Mouse (Mus musculus) left cerebral cortex, adult 2 months (tissue): ENCODE data around the gene Rnf43. TPM values are rescaled to one million over a fixed set of nuclear protein-coding genes. Genes with fewer than 3 reads are reported as not detected.
A peak's percentile ranks its signal among the peaks of the same experiment; 100 is the strongest.

ENCODE experiments used
- DNase-seq, 2 experiments: peaks; one replicate each; pipeline ENCODE4 v3.0.0; 2021 to 2022; ENCODE audit warnings: low spot score in 2 of 2, mixed read lengths in 1 of 2; ENCODE audit errors: extremely low spot score in 1 of 2
- H3K27ac ChIP-seq: fragments of 200-600 bp; 2 replicates; pipeline ENCODE4 v1.8.1; 2022
- H3K4me3 ChIP-seq: fragments of 200-600 bp; 2 replicates; pipeline ENCODE4 v1.8.1; 2022
- CTCF ChIP-seq: fragments of 200-600 bp; IDR thresholded peaks from 2 replicates; pipeline ENCODE4 v1.8.1; 2022; ENCODE audit warnings: antibody characterized with exemption, mild to moderate bottlenecking, moderate library complexity
- intact Hi-C: fragments of 180-260 bp; cut with DNase I; formaldehyde crosslinking; loops from one replicate; pipeline ENCODE4 v1.15.1; 2025
- total RNA-seq, 2 experiments: library from RNA; stranded (reverse); gene quantifications; 2 replicates each; pipeline ENCODE4 v1.2.3; 2021

Gene Rnf43
- total RNA-seq, 2 experiments from 2014 or later, result 1.7 to 2.8 TPM

DNA sequence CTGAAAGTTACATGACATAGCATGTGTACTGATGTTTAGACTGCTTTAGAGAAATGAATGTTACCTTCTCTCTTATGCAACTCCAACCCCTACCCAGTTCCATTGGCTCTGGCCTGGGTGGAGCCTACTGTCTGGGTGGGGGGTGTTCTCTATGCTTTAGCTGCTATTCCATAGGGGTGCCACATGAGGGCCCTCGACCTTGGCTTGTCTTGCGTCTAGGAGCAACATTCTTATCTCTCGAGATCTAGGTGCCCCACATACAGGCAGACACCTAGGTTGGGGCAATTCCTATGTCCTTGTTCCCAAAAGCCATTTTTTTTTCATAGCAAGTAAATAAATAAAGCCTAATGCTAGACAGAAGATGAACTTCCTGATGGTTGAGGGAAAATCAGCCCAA lies 97.1 kb downstream of the Rnf43 start:
- H3K27ac ChIP-seq, result peak overlapping the region; percentile 92
- peak overlapping the region; percentile 75 for H3K4me3 ChIP-seq
- peak; percentile 51 to 57 for DNase-seq
- peak; percentile 58 for TF ChIP-seq CTCF
- intact Hi-C loops, result loop anchor here (5.0 kb wide), 2 partner anchors 142 to 162 kb away; partner anchors contain the start of gene Hsf5

GRCm38 (mm10) chr11:87760301-87761081 lies 98.0 kb downstream of the Rnf43 start, which contains the start of gene Tspoap1:
TSS of gene Tspoap1 (plus strand) at chr11:87760541.
- intact Hi-C loops, result loop anchor here (5.0 kb wide), 2 partner anchors 143 to 163 kb away; partner anchors contain the start of gene Hsf5
- Histone ChIP-seq H3K4me3 (peak within 1 kb of the TSS; percentile 75), H3K27ac (peak within 1 kb of the TSS; percentile 92)
- peak; percentile 71 for DNase-seq
- no peak for TF ChIP-seq CTCF

GRCm38 (mm10) chr11:87761181-87761721 lies 98.7 kb downstream of the Rnf43 start:
- TF ChIP-seq CTCF, result no peak
- no peak for DNase-seq
- Histone ChIP-seq H3K4me3 (peak overlapping the region; percentile 75), H3K27ac (peak overlapping the region; percentile 92)
- intact Hi-C loops, result loop anchor here (5.0 kb wide), 2 partner anchors 144 to 164 kb away; partner anchors contain the start of gene Hsf5

- Histone ChIP-seq H3K4me3 (peak overlapping the region; percentile 75), H3K27ac (peak overlapping the region; percentile 92)
- intact Hi-C loops, result loop anchor here (1.0 to 5.0 kb wide), 5 partner anchors 25 to 165 kb away; partner anchors contain the start of genes Hsf5, Olfr464, Rnf43 and Supt4a
- DNase-seq, result no peak
- no peak for TF ChIP-seq CTCF
These were observed 99.5 kb downstream of the Rnf43 start for GRCm38 (mm10) chr11:87761806-87762701.

- peak in 1 of 2 experiments; percentile 43 for DNase-seq
- no peak for TF ChIP-seq CTCF
- peak overlapping the region; percentile 75 for H3K4me3 ChIP-seq
- intact Hi-C loops, result loop anchor here (1.0 to 5.0 kb wide), 5 partner anchors 26 to 166 kb away; partner anchors contain the start of genes Hsf5, Olfr464, Rnf43 and Supt4a
- H3K27ac ChIP-seq, result peak overlapping the region; percentile 92
These were observed 100.3 kb downstream of the Rnf43 start for GRCm38 (mm10) chr11:87762702-87763385.

DNA sequence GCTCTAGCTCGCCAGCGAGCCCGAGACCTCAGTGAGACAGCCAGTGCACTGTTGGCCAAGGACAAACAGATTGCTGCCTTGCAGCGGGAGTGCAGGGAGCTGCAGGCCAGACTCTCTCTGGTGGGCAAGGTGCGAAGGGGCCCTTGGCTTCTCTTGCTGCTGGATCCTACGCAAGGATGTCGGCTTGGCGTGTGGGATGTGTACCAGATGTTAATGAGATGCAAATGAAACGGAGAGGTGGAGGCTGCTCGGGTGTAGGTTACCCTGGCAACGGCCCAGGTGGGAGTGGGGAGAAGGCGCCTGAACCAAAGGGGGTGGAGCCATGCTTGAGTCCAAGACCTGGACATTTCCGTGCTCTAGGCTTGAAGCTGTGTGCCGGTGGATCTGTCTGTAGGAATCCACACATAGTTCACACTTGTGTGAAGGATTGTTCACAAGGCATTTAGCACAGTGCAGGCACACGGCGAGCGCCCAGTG lies 101.0 kb downstream of the Rnf43 start:
- peak overlapping the region; percentile 92 for H3K27ac ChIP-seq
- peak overlapping the region; percentile 75 for H3K4me3 ChIP-seq
- intact Hi-C loops, result loop anchor here (2.0 to 5.0 kb wide), 4 partner anchors 101 to 166 kb away; partner anchors contain the start of genes Hsf5, Olfr464 and Rnf43
- no peak for TF ChIP-seq CTCF
- DNase-seq, result peak; percentile 82 to 83

DNA sequence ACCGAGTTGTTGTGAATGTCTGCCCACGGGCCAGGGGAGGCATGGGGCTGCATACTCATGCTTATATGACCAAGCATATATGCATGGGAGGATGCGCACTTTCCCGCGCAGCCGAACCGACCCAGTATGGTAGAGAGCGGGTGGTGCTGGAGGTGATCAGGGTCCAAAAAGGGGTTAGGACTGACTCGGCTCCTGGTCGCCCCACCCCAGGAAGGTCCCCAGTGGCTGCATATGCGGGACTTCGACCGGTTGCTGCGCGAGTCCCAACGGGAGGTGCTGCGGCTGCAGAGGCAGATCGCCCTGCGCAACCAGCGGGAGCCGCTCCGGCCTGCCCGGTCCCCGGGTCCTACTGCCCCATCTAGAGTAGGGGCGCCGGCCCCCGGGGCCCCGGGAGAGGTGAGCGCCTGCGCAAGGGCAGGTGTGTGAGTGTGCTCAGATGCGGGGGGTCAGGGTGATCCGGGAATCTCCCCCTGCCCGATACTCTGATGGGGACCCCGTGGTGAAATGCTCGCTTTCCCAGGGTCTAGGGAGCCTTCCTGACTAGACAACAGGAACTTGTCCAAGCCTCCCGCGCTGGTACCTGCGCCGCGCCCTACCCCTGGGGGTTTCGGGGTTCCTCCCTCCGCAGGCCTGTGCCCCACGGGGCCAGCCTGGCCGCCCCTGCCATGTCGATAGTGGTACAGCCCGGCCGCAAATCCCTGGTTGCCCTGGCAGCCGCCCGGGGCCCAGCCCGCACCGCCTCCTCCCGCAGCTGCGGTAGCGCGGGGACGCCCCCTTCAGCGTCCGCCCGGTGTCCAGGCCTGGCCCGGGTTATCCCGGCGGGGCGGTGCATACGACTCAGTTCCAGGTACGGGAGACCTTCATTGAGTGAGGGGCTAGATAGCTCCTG lies 101.7 kb downstream of the Rnf43 start:
- TF ChIP-seq CTCF, result no peak
- Histone ChIP-seq H3K27ac (peak overlapping the region; percentile 92), H3K4me3 (peak overlapping the region; percentile 75)
- DNase-seq, result peak; percentile 63 to 64
- intact Hi-C loops, result loop anchor here (2.0 to 5.0 kb wide), 4 partner anchors 101 to 167 kb away; partner anchors contain the start of genes Hsf5, Olfr464 and Rnf43

DNA sequence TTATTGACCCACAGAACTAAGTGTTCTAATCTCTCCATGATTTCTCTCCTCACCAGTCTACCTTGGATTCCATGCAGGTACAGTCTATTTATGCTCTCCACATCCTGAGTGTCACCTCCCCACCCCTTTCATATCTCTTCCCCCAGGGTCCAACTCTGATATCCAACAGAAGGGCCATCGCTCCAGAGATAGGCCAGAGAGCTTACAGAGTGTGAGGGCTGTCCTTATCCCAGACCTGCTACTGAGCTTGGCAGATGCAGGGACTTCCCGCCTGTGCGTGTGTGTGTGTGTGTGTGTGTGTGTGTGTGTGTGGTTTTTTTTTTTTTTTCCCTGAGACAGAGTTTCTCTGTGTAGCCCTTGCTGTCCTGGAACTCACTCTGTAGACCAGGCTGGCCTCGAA lies 106.2 kb downstream of the Rnf43 start:
- Histone ChIP-seq H3K4me3 (no peak overlapping the region), H3K27ac (no peak overlapping the region)
- no peak for TF ChIP-seq CTCF
- intact Hi-C loops, result no loop called here
- DNase-seq, result no peak

GRCm38 (mm10) chr11:87770989-87771388 lies 108.5 kb downstream of the Rnf43 start:
- TF ChIP-seq CTCF, result peak; percentile 95
- intact Hi-C loops, result loop anchor here (1.0 kb wide), 1 partner anchor 109 kb away; the partner anchor contains the start of gene Rnf43
- Histone ChIP-seq H3K27ac (no peak overlapping the region), H3K4me3 (no peak overlapping the region)
- peak; percentile 69 to 75 for DNase-seq

GRCm38 (mm10) chr11:87772354-87772753 lies 109.8 kb downstream of the Rnf43 start:
- no peak overlapping the region for H3K4me3 ChIP-seq
- intact Hi-C loops, result no loop called here
- no peak for TF ChIP-seq CTCF
- DNase-seq, result no peak
- H3K27ac ChIP-seq, result no peak overlapping the region
